Mouse (Mus musculus) limb, embryonic 12.5 days (tissue): ENCODE results near the gene C1qc. TPM values are rescaled to one million over a fixed set of nuclear protein-coding genes. Genes with fewer than 3 reads are reported as not detected.

Experiments
- ATAC-seq: fragments of 200-750 bp; cut with Nextera tagmentation; 2 replicates; pipeline ENCODE4 v1.8.0; 2017; ENCODE audit warnings: low read depth, moderate TSS enrichment; ENCODE audit not compliant: insufficient number of reproducible peaks, insufficient read depth, low FRiP score, low TSS enrichment
- H3K27ac ChIP-seq: fragments of 300-500 bp; sonication (generic); 2 replicates; pipeline ENCODE4 v1.5.1; 2016; ENCODE audit warnings: mild to moderate bottlenecking, moderate library complexity
- H3K27me3 ChIP-seq: fragments of 300-500 bp; sonication (generic); 2 replicates; pipeline ENCODE4 v1.6.1; 2016; ENCODE audit warnings: mild to moderate bottlenecking, moderate library complexity
- H3K36me3 ChIP-seq: fragments of 300-500 bp; sonication (generic); 2 replicates; pipeline ENCODE4 v1.6.1; 2016; ENCODE audit warnings: mild to moderate bottlenecking, moderate library complexity
- H3K4me1 ChIP-seq: fragments of 300-500 bp; sonication (generic); replicated peaks from 2 replicates; pipeline ENCODE4 v1.6.1; 2016
- H3K4me2 ChIP-seq: fragments of 300-500 bp; sonication (generic); 2 replicates; pipeline ENCODE4 v1.6.1; 2016; ENCODE audit warnings: mild to moderate bottlenecking, moderate library complexity
- H3K4me3 ChIP-seq: fragments of 300-500 bp; sonication (generic); replicated peaks from 2 replicates; pipeline ENCODE4 v1.5.1; 2016; ENCODE audit warnings: mild to moderate bottlenecking
- H3K9ac ChIP-seq: fragments of 300-500 bp; sonication (generic); replicated peaks from 2 replicates; pipeline ENCODE4 v1.6.1; 2016; ENCODE audit warnings: mild to moderate bottlenecking, moderate library complexity
- H3K9me3 ChIP-seq: fragments of 300-500 bp; sonication (generic); 2 replicates; pipeline ENCODE4 v1.6.1; 2016; ENCODE audit warnings: mild to moderate bottlenecking, moderate library complexity
- WGBS: fragments of 180-500 bp; shearing (Covaris S2); methylation state at CpG from one replicate; pipeline ENCODE4 v1.1.7; 2016; 5-methylcytosine and 5-hydroxymethylcytosine counted together
- polyA plus RNA-seq: library from polyadenylated mRNA; unstranded; fragments of >200 nt; fragmentation: Nextera tagmentation; extraction: Ambion mirVana; gene quantifications from 2 replicates; pipeline ENCODE4 v1.2.1, GENCODE M21; 2016

The C1qc gene
- polyA plus RNA-seq, 1 experiment from 2014 or later = 11.9 TPM

DNA sequence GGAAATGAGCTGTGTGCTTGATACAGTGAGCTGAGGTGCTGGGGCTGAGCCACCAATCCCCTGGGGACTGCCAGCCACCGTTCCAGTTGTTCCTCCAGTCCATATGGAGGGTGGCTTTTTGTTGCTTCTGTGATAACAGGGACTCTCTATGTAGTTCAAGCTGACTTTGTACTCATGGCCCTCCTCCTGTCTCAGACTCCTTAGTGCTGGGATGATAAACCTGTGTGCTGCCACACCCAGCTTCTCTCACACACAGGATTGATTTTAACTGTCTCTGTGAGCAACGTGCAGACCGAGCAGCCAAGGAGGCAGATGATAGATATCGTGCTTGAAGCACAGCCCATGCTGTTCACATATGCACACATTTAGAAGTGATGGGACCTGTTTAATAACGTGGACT lies 40.7 kb downstream of the C1qc start:
- H3K36me3 ChIP-seq = no peaks in the 10 kb centered on the region
- peaks cover 18% of the 10 kb centered on the region for H3K27me3 ChIP-seq
- H3K4me2 ChIP-seq = no peak overlapping the region
- no peak overlapping the region for H3K4me3 ChIP-seq
- H3K4me1 ChIP-seq = no peaks in the 10 kb centered on the region; the same call in 1 of the 2 replicates
- H3K9me3 ChIP-seq = no peaks in the 10 kb centered on the region
- no peak overlapping the region for H3K9ac ChIP-seq
- 64% methylated on average over 5 of the region's 5 CpGs for WGBS
- H3K27ac ChIP-seq = no peak overlapping the region
- no peak for ATAC-seq

DNA sequence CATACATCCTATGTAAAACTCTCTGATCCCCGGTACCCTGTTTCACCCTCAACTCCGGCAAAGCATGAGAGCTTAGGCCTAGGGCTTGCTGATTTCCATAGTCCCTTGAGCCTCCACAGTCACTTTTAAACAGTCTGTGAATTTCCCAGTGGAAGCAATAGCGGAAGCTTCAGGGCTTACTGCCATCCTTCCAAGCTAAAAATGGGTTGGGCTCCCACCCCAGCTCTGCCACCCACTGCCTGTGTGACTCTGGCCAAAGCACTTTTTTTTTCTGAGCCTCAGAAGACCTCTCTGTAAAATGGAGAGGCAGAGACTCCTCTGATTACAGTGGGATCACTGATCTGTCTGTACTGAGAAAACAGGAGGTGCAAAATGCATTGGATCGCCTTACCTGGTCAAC lies 44.3 kb downstream of the C1qc start:
- Histone ChIP-seq H3K9me3 (no peaks in the 10 kb centered on the region), H3K36me3 (no peaks in the 10 kb centered on the region), H3K4me2 (no peak overlapping the region), H3K4me3 (no peak overlapping the region), H3K9ac (no peak overlapping the region), H3K27ac (no peak overlapping the region), H3K4me1 (no peaks in the 10 kb centered on the region; the same call in 1 of the 2 replicates), H3K27me3 (peaks cover 18% of the 10 kb centered on the region)
- ATAC-seq = no peak
- 56% methylated on average over 4 of the region's 4 CpGs for WGBS

GRCm38 (mm10) chr4:136847166-136847565 lies 45.7 kb downstream of the C1qc start:
- H3K4me3 ChIP-seq = no peak overlapping the region
- H3K9me3 ChIP-seq = no peaks in the 10 kb centered on the region
- no peak overlapping the region for H3K4me2 ChIP-seq
- no peak overlapping the region for H3K27ac ChIP-seq
- no peaks in the 10 kb centered on the region for H3K36me3 ChIP-seq
- H3K9ac ChIP-seq = no peak overlapping the region
- no peaks in the 10 kb centered on the region for H3K4me1 ChIP-seq
- peaks cover 12% of the 10 kb centered on the region; the same call in 1 of the 2 replicates for H3K27me3 ChIP-seq
- ATAC-seq = no peak
- 90% methylated on average over 6 of the region's 6 CpGs for WGBS

DNA sequence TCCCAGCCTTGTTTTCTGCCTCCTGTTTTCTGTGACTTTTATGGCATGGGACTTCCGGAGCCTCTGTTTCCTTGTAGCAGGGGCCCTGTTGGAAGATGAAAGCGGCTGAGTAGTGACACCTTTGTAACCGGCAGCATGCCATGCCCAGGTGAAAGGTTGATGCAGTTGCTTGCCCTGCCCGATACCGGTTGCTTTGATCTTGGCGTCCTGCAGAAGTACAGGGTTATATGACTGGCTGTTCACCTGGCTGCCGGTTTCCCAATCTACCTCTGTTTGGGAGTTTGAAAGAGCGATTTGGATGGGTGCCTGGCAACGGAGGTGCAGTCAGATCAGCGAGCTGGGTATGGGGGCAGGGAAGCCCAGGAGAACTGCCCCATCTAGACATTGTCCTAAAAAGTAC lies 50.1 kb downstream of the C1qc start:
- Histone ChIP-seq H3K36me3 (no peaks in the 10 kb centered on the region), H3K27ac (no peak overlapping the region), H3K4me3 (no peak overlapping the region), H3K27me3 (peaks cover 23% of the 10 kb centered on the region), H3K4me2 (no peak overlapping the region), H3K9me3 (no peaks in the 10 kb centered on the region), H3K4me1 (peaks cover 4% of the 10 kb centered on the region), H3K9ac (0 out of 2 replicates have a peak overlapping the region, but pooled peaks have one; percentile 8)
- ATAC-seq = no peak
- WGBS = 72% methylated on average over 10 of the region's 10 CpGs

DNA sequence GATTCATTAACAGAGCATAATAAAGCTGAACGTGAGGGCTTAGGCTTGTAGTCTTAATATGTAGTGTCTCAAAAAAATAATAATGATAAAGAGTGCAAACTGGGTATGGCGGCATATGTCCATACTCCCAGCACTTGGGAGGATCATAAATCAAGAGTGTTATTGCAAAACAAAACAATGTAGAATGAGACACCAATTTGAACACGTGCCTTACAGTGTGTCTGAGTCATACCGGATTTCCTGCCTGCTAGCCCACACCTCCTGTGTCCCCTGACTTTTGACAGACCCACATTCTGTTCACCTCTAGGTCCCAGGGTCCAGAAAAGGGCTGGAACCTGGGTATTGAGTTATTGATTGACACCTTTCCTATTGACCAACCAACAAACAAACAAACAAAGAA lies 50.8 kb downstream of the C1qc start:
- no peak overlapping the region for H3K4me2 ChIP-seq
- no peak overlapping the region for H3K9ac ChIP-seq
- H3K27ac ChIP-seq = no peak overlapping the region
- H3K27me3 ChIP-seq = peaks cover 28% of the 10 kb centered on the region
- no peak for ATAC-seq
- H3K9me3 ChIP-seq = no peaks in the 10 kb centered on the region
- peaks cover 9% of the 10 kb centered on the region for H3K4me1 ChIP-seq
- no peaks in the 10 kb centered on the region for H3K36me3 ChIP-seq
- H3K4me3 ChIP-seq = no peak overlapping the region
- WGBS = 80% methylated on average over 4 of the region's 4 CpGs

- no peak overlapping the region for H3K9ac ChIP-seq
- no peak overlapping the region for H3K4me2 ChIP-seq
- no peak overlapping the region for H3K27ac ChIP-seq
- no peaks in the 10 kb centered on the region for H3K36me3 ChIP-seq
- H3K27me3 ChIP-seq = peaks cover 28% of the 10 kb centered on the region
- peaks cover 16% of the 10 kb centered on the region for H3K4me1 ChIP-seq
- no peak overlapping the region for H3K4me3 ChIP-seq
- H3K9me3 ChIP-seq = no peaks in the 10 kb centered on the region
- 13% methylated on average over 5 of the region's 5 CpGs for WGBS
- ATAC-seq = peak; percentile 17
Observed at GRCm38 (mm10) chr4:136841056-136841455, 51.8 kb downstream of the C1qc start.

Other genes with a start within 250 kb of the C1qc start
- gene Ephb2, start 57.1 kb downstream of the C1qc start, polyA plus RNA-seq = 13.7 and 16.9 TPM in 2 replicates
- gene C1qb, start 6.9 kb downstream of the C1qc start, polyA plus RNA-seq = 17.7 and 20.9 TPM in 2 replicates
- 11.4 and 11.9 TPM in 2 replicates for gene C1qa, start 5.7 kb upstream of the C1qc start, polyA plus RNA-seq
- 0.28 and 0.38 TPM in 2 replicates for gene Epha8, start 63.8 kb upstream of the C1qc start, polyA plus RNA-seq
- gene Zbtb40, start 155.7 kb upstream of the C1qc start, polyA plus RNA-seq = 5.3 and 6.1 TPM in 2 replicates